Mouse (Mus musculus) CH12.LX (cell line): ENCODE measurements at regions not wholly inside any gene's neighbourhood (a gene's known extent, or its start where the extent isn't known, plus 50 kb on each side); places are given as distances from the start of the nearest gene placed in this dataset.

Experiments used
- CTCF ChIP-seq, 2 experiments: IDR thresholded peaks in 1 of 2; conservative IDR thresholded peaks in 1 of 2; 2 replicates each; pipeline ENCODE4 v1.5.1; 2011 to 2012; ENCODE audit warnings: low read depth in 2 of 2, low read length in 2 of 2, improper control_type of control experiment in 1 of 2, inconsistent platforms in 1 of 2, mild to moderate bottlenecking in 1 of 2, moderate library complexity in 1 of 2
- HCFC1 ChIP-seq: IDR thresholded peaks from 2 replicates; pipeline ENCODE4 v1.6.1; 2012; ENCODE audit warnings: low read depth, mild to moderate bottlenecking, inconsistent platforms, low read length, improper control_type of control experiment
- JUND ChIP-seq: conservative IDR thresholded peaks from 2 replicates; pipeline ENCODE4 v1.6.1; 2011; ENCODE audit warnings: low read depth, low read length, improper control_type of control experiment
- KAT2A ChIP-seq: IDR thresholded peaks from 2 replicates; pipeline ENCODE4 v1.6.1; 2012; ENCODE audit warnings: low read length, improper control_type of control experiment, inconsistent platforms; ENCODE audit not compliant: insufficient replicate concordance
- MAFK ChIP-seq: IDR thresholded peaks from 2 replicates; pipeline ENCODE4 v1.6.1; 2011; ENCODE audit warnings: low read length, improper control_type of control experiment; ENCODE audit not compliant: insufficient replicate concordance
- POLR2A ChIP-seq: IDR thresholded peaks from 2 replicates; pipeline ENCODE4 v1.6.1; 2011; ENCODE audit warnings: low read depth, mild to moderate bottlenecking, improper control_type of control experiment, low read length
- POLR2AphosphoS2 ChIP-seq: IDR thresholded peaks from 2 replicates; pipeline ENCODE4 v1.6.1; 2011; ENCODE audit warnings: low read depth, low read length, improper control_type of control experiment
- SIN3A ChIP-seq: IDR thresholded peaks from 2 replicates; pipeline ENCODE4 v1.6.1; 2012; ENCODE audit warnings: low read length, improper control_type of control experiment, inconsistent platforms
- SMC3 ChIP-seq: IDR thresholded peaks from 2 replicates; pipeline ENCODE4 v1.6.1; 2011; ENCODE audit warnings: low read depth, low read length, improper control_type of control experiment
- TBP ChIP-seq: conservative IDR thresholded peaks from 2 replicates; pipeline ENCODE4 v1.6.1; 2011; ENCODE audit warnings: low read depth, low read length, improper control_type of control experiment
- TCF12 ChIP-seq: IDR thresholded peaks from 2 replicates; pipeline ENCODE4 v1.6.1; 2014; ENCODE audit warnings: low read depth, mild to moderate bottlenecking, inconsistent platforms, low read length, improper control_type of control experiment
- USF1 ChIP-seq: IDR thresholded peaks from 2 replicates; pipeline ENCODE4 v1.6.1; 2014; ENCODE audit warnings: low read depth, mild to moderate bottlenecking, inconsistent platforms, low read length, improper control_type of control experiment
- ZC3H11A ChIP-seq: IDR thresholded peaks from 2 replicates; pipeline ENCODE4 v1.6.1; 2012; ENCODE audit warnings: low read depth, mild to moderate bottlenecking, inconsistent platforms, low read length, improper control_type of control experiment
- ZNF384 ChIP-seq: IDR thresholded peaks from 2 replicates; pipeline ENCODE4 v1.6.1; 2012; ENCODE audit warnings: low read depth, low read length, improper control_type of control experiment, inconsistent platforms

DNA sequence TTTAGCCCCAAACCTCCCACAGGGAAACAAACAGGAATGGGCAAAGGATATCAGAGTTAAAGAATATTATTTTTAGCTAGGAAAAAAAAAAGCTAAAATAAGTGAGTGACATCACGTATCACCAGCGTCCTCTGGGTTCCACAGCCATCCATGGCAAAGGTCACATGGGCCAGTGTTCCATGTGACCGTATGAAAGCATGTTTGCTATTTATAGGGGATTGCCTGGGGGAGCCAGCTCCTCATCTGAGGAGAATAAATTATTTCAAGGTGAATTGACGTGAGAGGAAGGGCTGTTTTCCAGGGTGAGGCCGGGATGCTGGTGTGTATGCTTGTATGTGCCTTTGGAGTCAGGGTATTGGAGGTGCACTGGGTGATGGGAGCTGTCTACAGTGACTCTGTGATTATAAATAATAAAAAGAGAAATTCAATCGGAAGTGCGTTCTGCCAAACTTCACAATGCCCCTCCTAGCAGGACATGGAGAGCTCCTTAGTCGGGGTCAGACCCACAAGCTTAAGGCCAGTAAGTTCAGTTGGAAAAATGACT lies 481.0 kb upstream of the Nr2f2 start:
- no peak for TF ChIP-seq CTCF (conservative IDR thresholded peaks at IDR 0.05 in 1 of 2, IDR thresholded peaks at IDR 0.05 in 1 of 2; ENCODE audit: low read depth in 2 of 2, low read length in 2 of 2)
- TF ChIP-seq JUND: no peak
- TF ChIP-seq MAFK: no peak
- no peak for TF ChIP-seq HCFC1
- no peak for TF ChIP-seq TBP
- TF ChIP-seq POLR2A: no peak
- no peak for TF ChIP-seq SMC3
- no peak for TF ChIP-seq ZC3H11A
- no peak for TF ChIP-seq POLR2AphosphoS2
- no peak for TF ChIP-seq SIN3A
- TF ChIP-seq TCF12: no peak
- no peak for TF ChIP-seq USF1
- TF ChIP-seq KAT2A: no peak
- TF ChIP-seq ZNF384: no peak
